Mouse (Mus musculus) v-Abl transformed pro-B cells (cell line): ENCODE results near the gene Gm20498.
"Not testable (repeated sequence)": the region's sequence is repeated elsewhere in the genome, so short reads cannot be mapped to it uniquely, and the experiment has no call there.

ENCODE experiments used
- in situ Hi-C, 2 experiments: fragments of 400-800 bp; cut with MboI; formaldehyde crosslinking; loops; one replicate each; pipeline ENCODE4 v1.15.1; 2025; ENCODE audit not compliant: unreplicated experiment in 2 of 2

Gene Gm20498

DNA sequence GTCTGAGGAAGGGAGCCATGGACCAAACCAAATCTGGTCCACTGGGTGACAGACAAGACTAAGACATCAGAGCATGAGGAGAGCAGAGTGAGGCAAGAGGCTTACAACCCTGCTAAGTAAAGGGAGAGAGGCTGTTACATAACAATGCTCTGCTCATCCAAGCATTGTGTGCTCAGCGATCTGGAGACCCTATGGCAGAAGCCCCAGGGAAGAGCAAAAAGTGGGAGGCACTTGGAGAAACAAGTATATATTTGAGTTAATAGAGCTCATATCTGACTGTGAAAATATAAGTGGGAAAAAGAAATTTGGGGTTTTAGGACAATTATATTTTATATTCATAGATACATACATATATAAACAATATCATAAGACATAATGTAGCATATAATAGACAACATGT lies 153.3 kb downstream of the Gm20498 start, which contains the start of gene Gm4787:
Gene Gm4787 (minus strand): TSS at position 101 of the 400 bp plus-strand sequence.
- in situ Hi-C loops = not testable (repeated sequence)

GRCm38 (mm10) chr12:81333841-81334240 lies 198.9 kb downstream of the Gm20498 start:
- in situ Hi-C loops = no loop called here

DNA sequence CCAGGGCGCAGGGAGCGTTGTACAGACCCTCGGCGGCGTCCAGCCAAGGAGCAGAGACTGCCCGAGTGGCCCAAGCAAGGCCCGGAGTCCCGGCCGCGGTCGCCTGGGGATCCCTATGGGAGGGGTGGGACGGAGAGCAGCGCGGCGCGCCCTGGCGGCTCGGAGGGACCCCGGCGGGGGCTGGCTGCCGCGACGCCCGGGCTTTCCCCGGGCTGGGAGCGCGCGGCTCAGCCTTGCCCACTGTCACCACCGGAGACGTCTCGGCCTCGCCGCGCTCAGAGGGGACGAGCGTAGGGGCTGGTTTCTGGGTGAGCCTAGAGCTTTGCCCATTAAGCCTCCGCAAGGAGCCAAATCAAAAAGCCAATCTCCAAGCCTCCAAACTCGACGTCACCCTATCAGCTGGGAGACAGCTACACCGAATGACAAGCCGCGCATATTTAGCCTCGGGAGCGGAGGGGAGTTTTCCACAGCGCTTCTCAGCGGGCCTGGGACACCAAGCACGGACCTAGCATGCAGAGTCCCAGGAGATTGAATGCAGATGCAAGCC lies 199.8 kb downstream of the Gm20498 start, which contains the start of gene Slc8a3:
Gene Slc8a3 (minus strand): TSS at position 306 of the 547 bp plus-strand sequence.
- in situ Hi-C loops = no loop called here

GRCm38 (mm10) chr12:81331937-81332874 lies 200.5 kb downstream of the Gm20498 start:
- in situ Hi-C loops = no loop called here

GRCm38 (mm10) chr12:81331046-81331638 lies 201.6 kb downstream of the Gm20498 start:
- in situ Hi-C loops = no loop called here

DNA sequence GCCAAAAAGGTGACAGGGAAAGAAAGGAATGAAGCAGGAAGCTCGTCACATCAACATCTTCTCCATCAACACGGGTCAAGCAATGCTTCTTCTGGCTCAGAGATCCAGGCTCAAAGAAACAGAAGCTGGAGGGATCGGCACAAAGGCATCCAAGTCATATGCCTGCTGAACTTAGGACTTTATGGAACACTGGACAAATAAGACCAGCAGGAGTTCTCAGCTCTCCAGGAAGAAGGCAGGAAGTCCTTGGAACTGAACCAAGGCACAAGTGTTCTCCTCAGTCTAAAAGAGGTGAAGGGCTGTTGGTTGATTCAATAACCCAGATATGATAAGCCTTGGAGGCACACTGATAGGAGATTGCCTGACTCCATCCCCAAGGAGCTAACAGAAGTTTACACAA lies 207.7 kb downstream of the Gm20498 start:
- in situ Hi-C loops = no loop called here

DNA sequence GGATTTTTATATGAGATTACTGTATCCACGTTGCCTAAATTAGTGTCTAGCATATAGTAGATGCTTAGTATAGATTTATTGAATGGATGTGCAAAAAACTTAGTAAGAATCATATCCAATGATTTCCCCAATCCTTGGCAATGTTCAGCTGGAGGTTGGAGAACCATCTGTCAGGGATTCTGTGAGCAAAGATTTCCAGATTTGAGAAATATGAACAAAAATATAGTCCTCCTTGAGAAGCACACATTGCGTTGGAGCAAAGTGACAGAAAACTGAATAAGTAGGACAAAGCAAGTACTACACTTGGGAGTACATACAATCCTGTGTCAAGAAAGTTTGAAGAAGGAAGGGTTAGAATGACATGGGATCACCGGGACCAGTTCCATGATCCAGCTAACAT lies 208.6 kb downstream of the Gm20498 start:
- in situ Hi-C loops = no loop called here

DNA sequence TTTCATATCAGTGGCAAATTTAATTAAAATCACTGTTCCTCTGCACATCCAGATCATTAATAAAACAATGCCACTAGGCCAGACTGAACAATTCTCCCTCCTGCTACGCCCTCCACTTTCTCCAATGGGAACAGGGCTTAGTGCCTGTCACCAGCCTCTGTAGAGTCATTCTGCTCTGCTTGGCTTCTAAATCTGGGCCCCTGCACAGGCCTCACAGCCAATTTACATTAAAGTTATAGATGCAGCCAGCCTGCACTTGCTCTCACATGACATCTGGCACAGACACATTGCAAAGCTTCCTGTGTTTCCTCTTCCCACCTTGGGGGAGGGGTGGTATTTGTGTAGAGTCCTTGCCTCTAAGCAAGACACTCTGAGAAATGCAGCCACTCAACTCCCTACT lies 211.7 kb downstream of the Gm20498 start:
- in situ Hi-C loops = no loop called here

DNA sequence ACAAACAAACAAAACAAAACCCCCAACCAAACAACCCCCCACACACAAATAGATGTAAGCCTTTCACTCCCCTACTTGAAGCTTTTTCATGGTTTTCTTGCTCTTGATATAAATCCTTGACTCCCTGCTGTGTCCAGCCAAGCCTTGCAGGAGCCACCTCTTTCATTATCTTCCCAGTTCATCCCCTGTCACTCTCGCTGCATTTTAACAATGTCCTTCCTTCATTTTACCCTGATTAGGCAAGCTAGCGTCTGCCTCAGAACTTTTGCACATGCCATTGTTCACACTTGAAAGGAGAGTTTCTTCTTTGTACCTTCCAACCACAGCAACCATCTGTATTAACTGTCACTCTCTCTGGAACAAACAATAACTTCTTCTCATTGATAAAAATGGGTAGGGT lies 214.9 kb downstream of the Gm20498 start:
- in situ Hi-C loops = no loop called here

GRCm38 (mm10) chr12:81315953-81316352 lies 216.8 kb downstream of the Gm20498 start:
- in situ Hi-C loops = no loop called here
